Mouse (Mus musculus): ENCODE measurements around the gene Junb.

Gene Junb

GRCm38 (mm10) chr8:84936962-84937546, 41.5 kb downstream of the Junb start, which contains the start of gene Mast1:
TSS of gene Mast1 (minus strand) at chr8:84937359.
- DNase-seq (ENCODE audit: low read depth), result no peak

GRCm38 (mm10) chr8:84936041-84936961, 42.2 kb downstream of the Junb start:
- DNase-seq (ENCODE audit: low read depth), result no peak

GRCm38 (mm10) chr8:84935489-84935888, 43.0 kb downstream of the Junb start:
- no peak for DNase-seq (ENCODE audit: low read depth)

- no peak for DNase-seq (ENCODE audit: low read depth)
These were observed 43.7 kb downstream of the Junb start for GRCm38 (mm10) chr8:84934860-84935259.

GRCm38 (mm10) chr8:84933767-84934559, 44.6 kb downstream of the Junb start:
- DNase-seq (ENCODE audit: low read depth), result no peak

GRCm38 (mm10) chr8:84930582-84930981, 47.9 kb downstream of the Junb start:
- DNase-seq (ENCODE audit: low read depth), result no peak

- DNase-seq (ENCODE audit: low read depth), result no peak
These were observed 49.8 kb downstream of the Junb start for GRCm38 (mm10) chr8:84928456-84929306.

GRCm38 (mm10) chr8:84927513-84927912, 51.0 kb downstream of the Junb start:
- no peak for DNase-seq (ENCODE audit: low read depth)

- DNase-seq (ENCODE audit: low read depth), result no peak
These were observed 53.0 kb downstream of the Junb start for GRCm38 (mm10) chr8:84925557-84925956.
